Comparison of ENCODE assay signal across 9 mouse cellular contexts in the genomic region with DNA sequence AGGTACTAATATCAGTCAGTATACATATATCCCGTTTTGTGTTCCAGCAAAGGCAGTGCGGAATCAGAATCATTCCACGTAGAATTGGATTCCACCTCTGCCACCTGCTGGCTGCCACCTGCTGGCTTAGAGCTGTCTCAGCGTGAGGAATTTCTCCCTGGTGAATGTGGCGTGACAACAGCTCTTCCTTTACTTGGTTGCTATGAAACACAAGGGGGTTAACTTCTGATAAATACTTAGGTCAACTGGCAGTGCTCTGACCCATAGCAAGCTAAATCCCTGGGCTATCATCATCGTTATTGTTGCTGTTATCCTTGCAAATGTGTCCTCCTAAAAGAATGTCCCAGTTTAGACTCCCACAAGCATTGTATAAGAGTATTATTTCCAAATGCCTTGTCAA. TPM values are rescaled to one million over a fixed set of nuclear protein-coding genes. Genes with fewer than 3 reads are reported as not detected.
DNase-seq lines count a peak whose midpoint lies in the region; TF ChIP-seq lines count a peak whose summit lies in the region.
"Had no signal": no experiment of that assay in that cellular context is flagged by ENCODE, and none has a peak within 500 bp of the region (broad histone marks: within the 10 kb centered on the region; RNA-seq: fewer than 3 reads in every experiment).

No protein-coding gene starts in this region.

- H3K4me3 ChIP-seq in embryonic fibroblast, embryonic 13.5 days (ENCODE audit: insufficient read depth, low read length) = no peak overlapping the region
- H3K4me3 ChIP-seq in kidney, adult 2 months (ENCODE audit: insufficient read depth, low read depth, low read length) = no peak overlapping the region
- no peak overlapping the region for H3K4me3 ChIP-seq in thymus, adult 2 months (ENCODE audit: control insufficient read depth, insufficient read depth, low read length)
- H3K4me3 ChIP-seq: limb, embryonic 13.5 days had no signal

- no peaks in the 10 kb centered on the region for H3K27me3 ChIP-seq in kidney, adult 2 months (replicated peaks; ENCODE audit: control insufficient read depth, insufficient read depth, low read length)
- H3K27me3 ChIP-seq in thymus, adult 2 months (ENCODE audit: control insufficient read depth, insufficient read depth, low read length) = no peaks in the 10 kb centered on the region
- H3K27me3 ChIP-seq: limb, embryonic 13.5 days had no signal

- DNase-seq in urinary bladder, postnatal 25 days (ENCODE audit: low spot score) = peak; percentile 19
- no peak for DNase-seq in urinary bladder, postnatal 36 days (ENCODE audit: low spot score in 2 of 2)
- peak; percentile 53 for DNase-seq in kidney, adult 2 months
- DNase-seq in lung, postnatal 10 days = peak; percentile 2
- peak; percentile 8 for DNase-seq in right cerebral cortex, postnatal 4 days
- DNase-seq in thymus, adult 2 months = no peak
- DNase-seq in thymus, postnatal 36 days = no peak

- TF ChIP-seq POLR2A in embryonic fibroblast, embryonic 13.5 days (IDR thresholded peaks at IDR 0.05; ENCODE audit: low read depth, low read length) = no peak
- no peak for TF ChIP-seq POLR2A in kidney, adult 2 months (IDR thresholded peaks at IDR 0.05; ENCODE audit: low read depth, low read length)
- no peak for TF ChIP-seq POLR2A in thymus, adult 2 months (IDR thresholded peaks at IDR 0.05; ENCODE audit: control insufficient read depth, extremely low read depth, insufficient read depth, low read length, poor library complexity)

- 7% methylated on average over 6 of the region's 6 CpGs for WGBS in kidney, adult 2 months
- WGBS in thymus, adult 2 months = 13% methylated on average over 6 of the region's 6 CpGs

- TF ChIP-seq CTCF in embryonic fibroblast, embryonic 13.5 days (IDR thresholded peaks at IDR 0.05; ENCODE audit: borderline replicate concordance, insufficient read depth, low read length) = peak; percentile 23; the same call in 1 of the 2 replicates
- peak; percentile 86 for TF ChIP-seq CTCF in kidney, adult 2 months (conservative IDR thresholded peaks at IDR 0.05; ENCODE audit: insufficient read depth, insufficient read length, low read depth, low read length)
- no peak for TF ChIP-seq CTCF in thymus, adult 2 months (IDR thresholded peaks at IDR 0.05; ENCODE audit: borderline replicate concordance, control insufficient read depth, extremely low read depth, insufficient read depth, low read length, poor library complexity)

- H3K27ac ChIP-seq in embryonic fibroblast, embryonic 13.5 days (ENCODE audit: insufficient read depth, low read length) = no peak overlapping the region
- H3K27ac ChIP-seq in kidney, adult 2 months (ENCODE audit: insufficient read depth, low read depth, low read length) = no peak overlapping the region
- no peak overlapping the region for H3K27ac ChIP-seq in thymus, adult 2 months (ENCODE audit: control insufficient read depth, insufficient read depth, low read length)
- H3K27ac ChIP-seq: limb, embryonic 13.5 days had no signal

- H3K36me3 ChIP-seq in kidney, adult 2 months (ENCODE audit: control insufficient read depth, insufficient read depth, low read length) = no peaks in the 10 kb centered on the region
- no peaks in the 10 kb centered on the region for H3K36me3 ChIP-seq in thymus, adult 2 months (ENCODE audit: control insufficient read depth, insufficient read depth, low read length)
- H3K36me3 ChIP-seq: limb, embryonic 13.5 days had no signal

- no peaks in the 10 kb centered on the region for H3K4me1 ChIP-seq in embryonic fibroblast, embryonic 13.5 days (ENCODE audit: control insufficient read depth, insufficient read depth, low read length)
- H3K4me1 ChIP-seq in kidney, adult 2 months (ENCODE audit: control insufficient read depth, insufficient read depth, low read length) = no peaks in the 10 kb centered on the region
- no peaks in the 10 kb centered on the region for H3K4me1 ChIP-seq in thymus, adult 2 months (replicated peaks; ENCODE audit: control insufficient read depth, insufficient read depth, low read length)
- H3K4me1 ChIP-seq: limb, embryonic 13.5 days had no signal

RNA-seq across cellular contexts. Expression of a gene that starts 17.2 kb away (rescaled TPM):
- 0.42 TPM in 1 of 2 replicates, not detected in the other for polyA plus RNA-seq in embryonic fibroblast, embryonic 13.5 days (2011; ENCODE audit: insufficient read length, low read depth, missing spikeins)
- polyA plus RNA-seq in kidney, adult 2 months (2012; rRNA removed) = not detected in 2 replicates
- 0.14 TPM in 1 of 2 replicates, not detected in the other for polyA plus RNA-seq in thymus, adult 2 months (2012; rRNA removed)
- polyA plus RNA-seq: limb, embryonic 13.5 days had no signal

RNA-seq across cellular contexts. Expression of a gene that starts 23.6 kb away (rescaled TPM):
- not detected in 2 replicates for polyA plus RNA-seq in embryonic fibroblast, embryonic 13.5 days (2011; ENCODE audit: insufficient read length, low read depth, missing spikeins)
- polyA plus RNA-seq in kidney, adult 2 months (2012; rRNA removed) = 0.17 and 0.19 TPM in 2 replicates
- 0.69 and 0.71 TPM in 2 replicates for polyA plus RNA-seq in thymus, adult 2 months (2012; rRNA removed)

RNA-seq across cellular contexts. Expression of a gene that starts 36.0 kb away (rescaled TPM):
- not detected in 2 replicates for polyA plus RNA-seq in embryonic fibroblast, embryonic 13.5 days (2011; ENCODE audit: insufficient read length, low read depth, missing spikeins)
- 0.15 TPM in 1 of 2 replicates, not detected in the other for polyA plus RNA-seq in kidney, adult 2 months (2012; rRNA removed)
- polyA plus RNA-seq in thymus, adult 2 months (2012; rRNA removed) = 0.27 TPM in 1 of 2 replicates, not detected in the other
- polyA plus RNA-seq: limb, embryonic 13.5 days had no signal

Comparison
In these comparisons a context has a peak if more than half of its experiments do, and no peak if none do; other contexts are left out.
1. DNase-seq: peak in urinary bladder, postnatal 25 days (single experiment), kidney, adult 2 months (single experiment), lung, postnatal 10 days (single experiment) and right cerebral cortex, postnatal 4 days (single experiment); none in urinary bladder, postnatal 36 days (0 of 2), thymus, adult 2 months (single experiment) and thymus, postnatal 36 days (0 of 2).